Mouse (Mus musculus): ENCODE data around the gene Slfn9.
"Not testable (repeated sequence)": the region's sequence is repeated elsewhere in the genome, so short reads cannot be mapped to it uniquely, and the experiment has no call there.

Slfn9 gene

GRCm38 (mm10) chr11:82954631-82955030, 37.0 kb downstream of the Slfn9 start:
- DNase-seq, result no peak

- peak in 1 of 2 experiments; percentile 45 for DNase-seq
Measured at GRCm38 (mm10) chr11:82952612-82953542, 38.8 kb downstream of the Slfn9 start.

GRCm38 (mm10) chr11:82951865-82952611, 39.6 kb downstream of the Slfn9 start:
- peak; percentile 89 to 92 for DNase-seq

- DNase-seq, result peak; percentile 70 to 89
Measured at GRCm38 (mm10) chr11:82950736-82951481, 40.7 kb downstream of the Slfn9 start, which contains the start of gene Slfn5. Gene Slfn5, plus strand, starts transcription at chr11:82951349.

GRCm38 (mm10) chr11:82949036-82949435, 42.6 kb downstream of the Slfn9 start:
- peak; percentile 39 to 71 for DNase-seq

- DNase-seq, result no peak
Measured at GRCm38 (mm10) chr11:82947457-82947856, 44.2 kb downstream of the Slfn9 start.

- DNase-seq, result no peak
Measured at GRCm38 (mm10) chr11:82945636-82946035, 46.0 kb downstream of the Slfn9 start.

GRCm38 (mm10) chr11:82943336-82943735, 48.3 kb downstream of the Slfn9 start:
- no peak for DNase-seq

GRCm38 (mm10) chr11:82933186-82933585, 58.4 kb downstream of the Slfn9 start:
- DNase-seq, result no peak

- peak in 1 of 2 experiments; percentile 58 for DNase-seq
Measured at GRCm38 (mm10) chr11:82931671-82932450, 59.8 kb downstream of the Slfn9 start.

- DNase-seq, result not testable (repeated sequence)
Measured at GRCm38 (mm10) chr11:82931161-82931560, 60.5 kb downstream of the Slfn9 start.

GRCm38 (mm10) chr11:82930391-82930955, 61.2 kb downstream of the Slfn9 start:
- DNase-seq, result peak in 1 of 2 experiments; percentile 49

- no peak for DNase-seq
Measured at GRCm38 (mm10) chr11:82929633-82929950, 62.0 kb downstream of the Slfn9 start.

- DNase-seq, result no peak
Measured at GRCm38 (mm10) chr11:82928897-82929632, 62.6 kb downstream of the Slfn9 start.

Measured in kidney, postnatal 25 days (tissue).